In the genomic region with DNA sequence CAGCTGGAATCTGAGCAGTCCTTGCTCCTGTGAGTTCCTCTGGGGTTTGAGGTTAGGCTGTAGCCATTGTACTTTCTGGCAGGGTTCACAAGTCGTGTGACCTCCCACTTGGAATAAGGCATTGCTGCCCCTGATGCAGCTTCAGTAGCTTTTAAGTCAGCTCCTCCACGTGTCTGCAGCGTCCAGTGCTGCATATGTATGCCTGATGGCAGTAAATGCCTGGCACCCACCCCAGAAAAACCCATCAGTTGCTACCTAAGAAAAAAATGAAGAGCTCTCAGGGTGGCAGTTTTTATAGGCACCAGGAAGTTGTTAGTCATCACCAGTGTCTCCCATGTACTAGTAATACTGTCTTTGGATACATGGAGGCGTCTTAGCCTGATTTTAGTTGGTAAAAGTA, we compare ENCODE assay signal across 14 mouse cellular contexts.
DNase-seq lines count a peak whose midpoint lies in the region; TF ChIP-seq lines count a peak whose summit lies in the region.
"Had no signal": no experiment of that assay in that cellular context is flagged by ENCODE, and none has a peak within 500 bp of the region (broad histone marks: within the 10 kb centered on the region; RNA-seq: fewer than 3 reads in every experiment).

No protein-coding gene starts in this region.

- H3K36me3 ChIP-seq in myocyte (ENCODE audit: control insufficient read depth, insufficient read depth) = no peaks in the 10 kb centered on the region
- H3K36me3 ChIP-seq: forebrain, embryonic 12.5 days; intestine, embryonic 15.5 days had no signal

- peaks cover 89% of the 10 kb centered on the region for H3K79me2 ChIP-seq in myocyte (ENCODE audit: control insufficient read depth, insufficient read depth)

- DNase-seq in heart, adult 11 months = peak; percentile 87
- no peak for DNase-seq in heart, adult 8-10 months (ENCODE audit: low spot score)
- peak; percentile 60 for DNase-seq in 3134 (ENCODE audit: extremely low read depth, insufficient read length, low spot score)
- peak; percentile 33 to 77 for DNase-seq in frontal cortex, adult 2 months (ENCODE audit: extremely low spot score in 1 of 2, low spot score in 1 of 2)
- DNase-seq in kidney, postnatal 14 days = no peak
- DNase-seq in embryo, embryonic 11 days = no peak
- no peak for DNase-seq in adrenal gland, adult 18-20 months (ENCODE audit: low spot score in 2 of 2)
- DNase-seq: adrenal gland, adult 2 months; gastrocnemius, postnatal 14 days; lung, adult 2 months had no signal

- H3K4me3 ChIP-seq in myocyte = no peak overlapping the region
- H3K4me3 ChIP-seq: forebrain, embryonic 12.5 days; intestine, embryonic 15.5 days; limb, embryonic 13.5 days had no signal

- H3K4me2 ChIP-seq in myocyte (ENCODE audit: low read depth) = peak overlapping the region; percentile 73
- H3K4me2 ChIP-seq: forebrain, embryonic 12.5 days; intestine, embryonic 15.5 days; limb, embryonic 13.5 days had no signal

- no peak overlapping the region for H3ac ChIP-seq in myocyte (ENCODE audit: control insufficient read depth, insufficient read length)

- no peak for TF ChIP-seq POLR2A in myocyte (IDR thresholded peaks at IDR 0.05; ENCODE audit: insufficient read length, low read depth)

- no peaks in the 10 kb centered on the region for H3K27me3 ChIP-seq in myocyte (ENCODE audit: control insufficient read depth, insufficient read depth, insufficient read length)
- H3K27me3 ChIP-seq: forebrain, embryonic 12.5 days; intestine, embryonic 15.5 days; limb, embryonic 13.5 days had no signal

TF ChIP-seq in myocyte, 11 proteins besides CTCF, POLR2A, EP300 and RAD21:
- peak; percentile 22 for TF ChIP-seq USF1 (IDR thresholded peaks at IDR 0.05; ENCODE audit: low read depth)
- no peak for TF ChIP-seq MYOG (IDR thresholded peaks at IDR 0.05; ENCODE audit: control insufficient read depth in 1 of 3, insufficient read depth in 1 of 3, insufficient read length in 2 of 3, low read depth in 2 of 3)

Comparison
In these comparisons a context has a peak if more than half of its experiments do, and no peak if none do; other contexts are left out.
1. DNase-seq: peak in heart, adult 11 months (single experiment), 3134 (single experiment) and frontal cortex, adult 2 months (2 of 2); none in heart, adult 8-10 months (single experiment), kidney, postnatal 14 days (single experiment), embryo, embryonic 11 days (single experiment) and adrenal gland, adult 18-20 months (0 of 2).